Mouse (Mus musculus) midbrain, embryonic 13.5 days (tissue): Measurements from ENCODE around the gene Batf3. TPM values are rescaled to one million over a fixed set of nuclear protein-coding genes. Genes with fewer than 3 reads are reported as not detected.

Experiments used
- ATAC-seq: fragments of 200-750 bp; cut with Nextera tagmentation; 2 replicates; pipeline ENCODE4 v1.8.0; 2017; ENCODE audit warnings: mild to moderate bottlenecking, moderate TSS enrichment, moderate library complexity
- H3K27ac ChIP-seq: fragments of 300-500 bp; sonication (generic); 2 replicates; pipeline ENCODE4 v1.5.1; 2015; ENCODE audit warnings: inconsistent platforms, mild to moderate bottlenecking, moderate library complexity
- H3K27me3 ChIP-seq: fragments of 300-500 bp; sonication (generic); 2 replicates; pipeline ENCODE4 v1.6.1; 2015; ENCODE audit warnings: mild to moderate bottlenecking, inconsistent platforms
- H3K36me3 ChIP-seq: fragments of 300-500 bp; sonication (generic); 2 replicates; pipeline ENCODE4 v1.6.1; 2015; ENCODE audit warnings: mild to moderate bottlenecking, inconsistent platforms
- H3K4me1 ChIP-seq: fragments of 300-500 bp; sonication (generic); replicated peaks from 2 replicates; pipeline ENCODE4 v1.6.1; 2015; ENCODE audit warnings: inconsistent platforms
- H3K4me2 ChIP-seq: fragments of 300-500 bp; sonication (generic); replicated peaks from 2 replicates; pipeline ENCODE4 v1.6.1; 2015; ENCODE audit warnings: moderate library complexity, mild to moderate bottlenecking, inconsistent platforms
- H3K4me3 ChIP-seq: fragments of 300-500 bp; sonication (generic); replicated peaks from 2 replicates; pipeline ENCODE4 v1.5.1; 2015; ENCODE audit warnings: mild to moderate bottlenecking, inconsistent platforms
- H3K9ac ChIP-seq: fragments of 300-500 bp; sonication (generic); replicated peaks from 2 replicates; pipeline ENCODE4 v1.6.1; 2015; ENCODE audit warnings: mild to moderate bottlenecking, inconsistent platforms
- H3K9me3 ChIP-seq: fragments of 300-500 bp; sonication (generic); 2 replicates; pipeline ENCODE4 v1.6.1; 2016; ENCODE audit warnings: mild to moderate bottlenecking, inconsistent platforms
- WGBS: fragments of 180-500 bp; shearing (Covaris S2); methylation state at CpG from one replicate; pipeline ENCODE4 v1.1.7; 2015; 5-methylcytosine and 5-hydroxymethylcytosine counted together
- polyA plus RNA-seq: library from polyadenylated mRNA; unstranded; fragments of >200 nt; fragmentation: Nextera tagmentation; extraction: Ambion mirVana; gene quantifications from 2 replicates; pipeline ENCODE4 v1.2.1, GENCODE M21; 2015

The Batf3 gene
- polyA plus RNA-seq, 1 experiment from 2014 or later: 1.3 TPM

GRCm38 (mm10) chr1:191114868-191115267 is 17.2 kb downstream of the Batf3 start:
- H3K27ac ChIP-seq: no peak overlapping the region
- no peaks in the 10 kb centered on the region for H3K27me3 ChIP-seq
- H3K4me2 ChIP-seq: no peak overlapping the region
- H3K36me3 ChIP-seq: no peaks in the 10 kb centered on the region
- H3K9me3 ChIP-seq: no peaks in the 10 kb centered on the region
- ATAC-seq: no peak
- no peaks in the 10 kb centered on the region for H3K4me1 ChIP-seq
- no peak overlapping the region for H3K4me3 ChIP-seq
- 82% methylated on average over 7 of the region's 7 CpGs for WGBS
- no peak overlapping the region for H3K9ac ChIP-seq

GRCm38 (mm10) chr1:191115514-191116238 is 18.0 kb downstream of the Batf3 start:
- no peak overlapping the region for H3K4me2 ChIP-seq
- H3K27me3 ChIP-seq: no peaks in the 10 kb centered on the region
- no peaks in the 10 kb centered on the region for H3K4me1 ChIP-seq
- H3K36me3 ChIP-seq: no peaks in the 10 kb centered on the region
- no peaks in the 10 kb centered on the region for H3K9me3 ChIP-seq
- H3K27ac ChIP-seq: no peak overlapping the region
- no peak for ATAC-seq
- no peak overlapping the region for H3K4me3 ChIP-seq
- WGBS: 78% methylated on average over 11 of the region's 11 CpGs
- H3K9ac ChIP-seq: no peak overlapping the region

GRCm38 (mm10) chr1:191122744-191123143 is 25.1 kb downstream of the Batf3 start:
- Histone ChIP-seq H3K27ac (no peak overlapping the region), H3K36me3 (no peaks in the 10 kb centered on the region), H3K27me3 (peaks cover 16% of the 10 kb centered on the region), H3K4me2 (no peak overlapping the region), H3K4me1 (peaks cover 3% of the 10 kb centered on the region; the same call in 1 of the 2 replicates), H3K9me3 (no peaks in the 10 kb centered on the region), H3K9ac (no peak overlapping the region), H3K4me3 (no peak overlapping the region)
- 72% methylated on average over 3 of the region's 3 CpGs for WGBS
- no peak for ATAC-seq

GRCm38 (mm10) chr1:191123696-191124095 is 26.0 kb downstream of the Batf3 start:
- peaks cover 16% of the 10 kb centered on the region for H3K27me3 ChIP-seq
- H3K4me2 ChIP-seq: no peak overlapping the region
- no peak for ATAC-seq
- H3K36me3 ChIP-seq: no peaks in the 10 kb centered on the region
- no peak overlapping the region for H3K4me3 ChIP-seq
- WGBS: 83% methylated on average over 2 of the region's 2 CpGs
- H3K27ac ChIP-seq: no peak overlapping the region
- H3K9me3 ChIP-seq: no peaks in the 10 kb centered on the region
- peaks cover 3% of the 10 kb centered on the region; the same call in 1 of the 2 replicates for H3K4me1 ChIP-seq
- no peak overlapping the region for H3K9ac ChIP-seq

- Histone ChIP-seq H3K9ac (no peak overlapping the region), H3K4me2 (no peak overlapping the region), H3K27ac (no peak overlapping the region), H3K4me3 (no peak overlapping the region), H3K4me1 (peaks cover 3% of the 10 kb centered on the region; the same call in 1 of the 2 replicates), H3K9me3 (no peaks in the 10 kb centered on the region), H3K27me3 (peaks cover 16% of the 10 kb centered on the region), H3K36me3 (no peaks in the 10 kb centered on the region)
- no peak for ATAC-seq
- WGBS: 64% methylated on average over 4 of the region's 4 CpGs
Observed at GRCm38 (mm10) chr1:191124288-191124687, 26.6 kb downstream of the Batf3 start.

GRCm38 (mm10) chr1:191125811-191126638 is 28.4 kb downstream of the Batf3 start:
- Histone ChIP-seq H3K4me1 (peaks cover 3% of the 10 kb centered on the region; the same call in 1 of the 2 replicates), H3K4me2 (peak overlapping the region; percentile 52), H3K9me3 (no peaks in the 10 kb centered on the region), H3K36me3 (no peaks in the 10 kb centered on the region), H3K4me3 (peak overlapping the region; percentile 29), H3K27me3 (peaks cover 16% of the 10 kb centered on the region), H3K9ac (0 out of 2 replicates have a peak overlapping the region, but pooled peaks have one; percentile 10), H3K27ac (no peak overlapping the region)
- WGBS: 18% methylated on average over 38 of the region's 38 CpGs
- ATAC-seq: peak; percentile 75

- H3K4me1 ChIP-seq: no peaks in the 10 kb centered on the region
- H3K9ac ChIP-seq: no peak overlapping the region
- no peak overlapping the region for H3K4me2 ChIP-seq
- 92% methylated on average over 2 of the region's 2 CpGs for WGBS
- no peak overlapping the region for H3K27ac ChIP-seq
- no peaks in the 10 kb centered on the region for H3K36me3 ChIP-seq
- no peaks in the 10 kb centered on the region for H3K9me3 ChIP-seq
- no peak overlapping the region for H3K4me3 ChIP-seq
- H3K27me3 ChIP-seq: no peaks in the 10 kb centered on the region
- ATAC-seq: no peak
Observed at GRCm38 (mm10) chr1:191131692-191132091, 34.0 kb downstream of the Batf3 start.

GRCm38 (mm10) chr1:191132240-191132639 is 34.6 kb downstream of the Batf3 start:
- WGBS: 62% methylated on average over 5 of the region's 5 CpGs
- Histone ChIP-seq H3K4me1 (no peaks in the 10 kb centered on the region), H3K4me3 (no peak overlapping the region), H3K27me3 (no peaks in the 10 kb centered on the region), H3K27ac (no peak overlapping the region), H3K4me2 (no peak overlapping the region), H3K9me3 (no peaks in the 10 kb centered on the region), H3K9ac (no peak overlapping the region), H3K36me3 (no peaks in the 10 kb centered on the region)
- no peak for ATAC-seq

GRCm38 (mm10) chr1:191132934-191133333 is 35.3 kb downstream of the Batf3 start:
- no peak overlapping the region for H3K27ac ChIP-seq
- no peaks in the 10 kb centered on the region for H3K36me3 ChIP-seq
- ATAC-seq: no peak
- H3K4me1 ChIP-seq: no peaks in the 10 kb centered on the region
- H3K9ac ChIP-seq: no peak overlapping the region
- H3K27me3 ChIP-seq: no peaks in the 10 kb centered on the region
- H3K4me2 ChIP-seq: no peak overlapping the region
- H3K4me3 ChIP-seq: no peak overlapping the region
- 77% methylated on average over 5 of the region's 5 CpGs for WGBS
- no peaks in the 10 kb centered on the region for H3K9me3 ChIP-seq

- WGBS: 59% methylated on average over 4 of the region's 4 CpGs
- no peak overlapping the region for H3K27ac ChIP-seq
- no peaks in the 10 kb centered on the region for H3K4me1 ChIP-seq
- no peaks in the 10 kb centered on the region for H3K9me3 ChIP-seq
- no peak overlapping the region for H3K4me2 ChIP-seq
- H3K9ac ChIP-seq: no peak overlapping the region
- no peak for ATAC-seq
- H3K4me3 ChIP-seq: no peak overlapping the region
- no peaks in the 10 kb centered on the region for H3K27me3 ChIP-seq
- H3K36me3 ChIP-seq: no peaks in the 10 kb centered on the region
Observed at GRCm38 (mm10) chr1:191135406-191135805, 37.8 kb downstream of the Batf3 start.

GRCm38 (mm10) chr1:191138436-191138835 is 40.8 kb downstream of the Batf3 start:
- no peaks in the 10 kb centered on the region for H3K36me3 ChIP-seq
- H3K4me3 ChIP-seq: no peak overlapping the region
- 90% methylated on average over 4 of the region's 4 CpGs for WGBS
- H3K4me2 ChIP-seq: no peak overlapping the region
- H3K9ac ChIP-seq: no peak overlapping the region
- no peak for ATAC-seq
- no peaks in the 10 kb centered on the region for H3K4me1 ChIP-seq
- H3K9me3 ChIP-seq: no peaks in the 10 kb centered on the region
- H3K27me3 ChIP-seq: no peaks in the 10 kb centered on the region
- H3K27ac ChIP-seq: no peak overlapping the region

- H3K4me3 ChIP-seq: no peak overlapping the region
- no peaks in the 10 kb centered on the region for H3K36me3 ChIP-seq
- WGBS: 68% methylated on average over 7 of the region's 7 CpGs
- no peak overlapping the region for H3K4me2 ChIP-seq
- no peaks in the 10 kb centered on the region for H3K9me3 ChIP-seq
- ATAC-seq: no peak
- H3K9ac ChIP-seq: no peak overlapping the region
- H3K4me1 ChIP-seq: no peaks in the 10 kb centered on the region
- no peak overlapping the region for H3K27ac ChIP-seq
- no peaks in the 10 kb centered on the region for H3K27me3 ChIP-seq
Observed at GRCm38 (mm10) chr1:191138874-191139495, 41.3 kb downstream of the Batf3 start.
